Mouse (Mus musculus) heart, adult 11 months (tissue): ENCODE measurements around the gene Rftn1.

Experiments
- DNase-seq: peaks from one replicate; pipeline ENCODE4 v3.0.0; 2022

The Rftn1 gene

GRCm38 (mm10) chr17:50059417-50059816 lies 131.1 kb downstream of the Rftn1 start:
- peak; percentile 86 for DNase-seq

- DNase-seq: peak; percentile 85
Measured at GRCm38 (mm10) chr17:50055154-50055756, 135.2 kb downstream of the Rftn1 start.

- peak; percentile 92 for DNase-seq
Measured at GRCm38 (mm10) chr17:50054586-50054985, 135.9 kb downstream of the Rftn1 start.

- DNase-seq: no peak
Measured at GRCm38 (mm10) chr17:50053961-50054360, 136.5 kb downstream of the Rftn1 start.

- peak; percentile 97 for DNase-seq
Measured at GRCm38 (mm10) chr17:50052741-50053468, 137.6 kb downstream of the Rftn1 start.

- peak; percentile 95 for DNase-seq
Measured at GRCm38 (mm10) chr17:50050456-50050855, 140.0 kb downstream of the Rftn1 start.

- peak; percentile 92 for DNase-seq
Measured at GRCm38 (mm10) chr17:50048209-50048608, 142.3 kb downstream of the Rftn1 start.

- DNase-seq: peak; percentile 94
Measured at GRCm38 (mm10) chr17:50047182-50047581, 143.3 kb downstream of the Rftn1 start.

- no peak for DNase-seq
Measured at GRCm38 (mm10) chr17:50040727-50041410, 149.6 kb downstream of the Rftn1 start.

GRCm38 (mm10) chr17:50037882-50038665 lies 152.4 kb downstream of the Rftn1 start:
- peak; percentile 96 for DNase-seq

GRCm38 (mm10) chr17:50037416-50037815 lies 153.1 kb downstream of the Rftn1 start:
- DNase-seq: no peak

- DNase-seq: peak; percentile 94
Measured at GRCm38 (mm10) chr17:50036751-50037385, 153.6 kb downstream of the Rftn1 start.

GRCm38 (mm10) chr17:50033698-50034097 lies 156.8 kb downstream of the Rftn1 start:
- peak; percentile 98 for DNase-seq

GRCm38 (mm10) chr17:50031548-50032491 lies 158.7 kb downstream of the Rftn1 start:
- DNase-seq: no peak

- DNase-seq: no peak
Measured at GRCm38 (mm10) chr17:50025651-50026050, 164.8 kb downstream of the Rftn1 start.

- peak; percentile 98 for DNase-seq
Measured at GRCm38 (mm10) chr17:50025173-50025626, 165.3 kb downstream of the Rftn1 start.

GRCm38 (mm10) chr17:50021400-50021799 lies 169.1 kb downstream of the Rftn1 start:
- no peak for DNase-seq

- peak; percentile 94 for DNase-seq
Measured at GRCm38 (mm10) chr17:50020211-50021001, 170.1 kb downstream of the Rftn1 start.

GRCm38 (mm10) chr17:50019819-50020210 lies 170.7 kb downstream of the Rftn1 start:
- DNase-seq: no peak

GRCm38 (mm10) chr17:50019090-50019489 lies 171.4 kb downstream of the Rftn1 start:
- DNase-seq: no peak
